Mouse (Mus musculus) kidney, embryonic 16.5 days (tissue): Measurements from ENCODE around the gene Mrpl35. TPM values are rescaled to one million over a fixed set of nuclear protein-coding genes. Genes with fewer than 3 reads are reported as not detected.

Source experiments
- ATAC-seq: fragments of 200-750 bp; cut with Nextera tagmentation; 2 replicates; pipeline ENCODE4 v1.8.0; 2017; ENCODE audit warnings: moderate TSS enrichment; ENCODE audit not compliant: low FRiP score, low TSS enrichment
- H3K27ac ChIP-seq: fragments of 300-500 bp; sonication (generic); 2 replicates; pipeline ENCODE4 v1.5.1; 2014; ENCODE audit warnings: low read length
- H3K27me3 ChIP-seq: fragments of 300-500 bp; sonication (generic); 2 replicates; pipeline ENCODE4 v1.6.1; 2014; ENCODE audit warnings: low read length, control low read depth, mixed read lengths; ENCODE audit not compliant: insufficient read depth
- H3K36me3 ChIP-seq: fragments of 300-500 bp; sonication (generic); 2 replicates; pipeline ENCODE4 v1.6.1; 2014; ENCODE audit warnings: low read length, control low read depth, mixed read lengths; ENCODE audit not compliant: insufficient read depth
- H3K4me1 ChIP-seq: fragments of 300-500 bp; sonication (generic); 2 replicates; pipeline ENCODE4 v1.6.1; 2014; ENCODE audit warnings: low read length, control low read depth, mixed read lengths; ENCODE audit not compliant: insufficient read depth
- H3K4me2 ChIP-seq: fragments of 300-500 bp; sonication (generic); replicated peaks from 2 replicates; pipeline ENCODE4 v1.6.1; 2014; ENCODE audit warnings: low read depth, low read length
- H3K4me3 ChIP-seq: fragments of 300-500 bp; sonication (generic); 2 replicates; pipeline ENCODE4 v1.5.1; 2014; ENCODE audit warnings: mild to moderate bottlenecking, low read length
- H3K9ac ChIP-seq: fragments of 300-500 bp; sonication (generic); replicated peaks from 2 replicates; pipeline ENCODE4 v1.6.1; 2014; ENCODE audit warnings: low read length
- H3K9me3 ChIP-seq: fragments of 300-500 bp; sonication (generic); 2 replicates; pipeline ENCODE4 v1.6.1; 2016; ENCODE audit warnings: low read length, control low read depth
- WGBS: fragments of 180-500 bp; shearing (Covaris S2); extraction: QIAGEN DNeasy Blood & Tissue Kit; methylation state at CpG from one replicate; pipeline ENCODE4 v1.1.7; 2014; 5-methylcytosine and 5-hydroxymethylcytosine counted together
- polyA plus RNA-seq: library from polyadenylated mRNA; unstranded; fragments of >200 nt; fragmentation: Nextera tagmentation; extraction: Ambion mirVana; gene quantifications from 2 replicates; pipeline ENCODE4 v1.2.1, GENCODE M21; 2015

Mrpl35 gene
- polyA plus RNA-seq, 1 experiment from 2014 or later = 70.7 TPM

DNA sequence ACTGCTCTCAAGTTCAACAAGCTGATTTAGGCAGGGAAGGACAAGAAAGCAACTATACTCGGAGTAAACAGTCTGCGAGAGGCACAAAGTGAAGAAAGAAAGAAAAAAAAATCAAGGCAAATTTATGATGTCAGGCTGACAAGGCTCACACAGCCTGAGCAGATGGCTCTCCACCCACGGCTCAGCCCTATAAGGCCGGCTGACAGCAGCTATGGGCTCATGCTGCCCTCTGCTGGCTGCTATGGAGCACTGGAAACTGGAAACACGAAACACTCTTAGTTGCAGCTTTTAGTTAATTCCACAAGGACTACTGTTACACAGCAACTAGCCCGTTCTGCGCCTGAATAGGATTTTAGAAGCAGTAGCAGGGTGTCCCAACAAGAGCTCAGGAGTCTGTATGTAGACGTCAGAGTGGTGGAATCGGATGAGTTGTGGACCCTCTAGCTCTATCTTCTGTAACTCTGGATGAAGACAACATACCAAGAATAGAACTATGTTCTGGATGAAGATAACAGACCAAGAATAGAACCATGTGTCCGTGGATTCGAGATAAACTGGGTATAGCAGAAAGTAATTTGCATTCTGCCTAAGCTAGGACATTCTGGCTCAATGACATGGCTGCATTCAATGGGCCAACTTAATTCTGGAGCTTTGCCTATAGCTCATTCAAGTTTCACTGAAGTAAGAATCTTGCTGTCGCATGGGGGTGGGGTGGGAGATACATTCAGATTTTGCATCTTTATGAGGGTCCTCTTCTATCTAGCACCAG, 22.5 kb downstream of the Mrpl35 start:
- Histone ChIP-seq H3K9ac (0 out of 2 replicates have a peak overlapping the region, but pooled peaks have one; percentile 14), H3K4me3 (no peak overlapping the region), H3K27me3 (no peaks in the 10 kb centered on the region), H3K9me3 (no peaks in the 10 kb centered on the region), H3K36me3 (no peaks in the 10 kb centered on the region), H3K4me1 (no peaks in the 10 kb centered on the region), H3K27ac (no peak overlapping the region), H3K4me2 (no peak overlapping the region)
- ATAC-seq = peak; percentile 92
- WGBS = 26% methylated on average over 12 of the region's 12 CpGs

DNA sequence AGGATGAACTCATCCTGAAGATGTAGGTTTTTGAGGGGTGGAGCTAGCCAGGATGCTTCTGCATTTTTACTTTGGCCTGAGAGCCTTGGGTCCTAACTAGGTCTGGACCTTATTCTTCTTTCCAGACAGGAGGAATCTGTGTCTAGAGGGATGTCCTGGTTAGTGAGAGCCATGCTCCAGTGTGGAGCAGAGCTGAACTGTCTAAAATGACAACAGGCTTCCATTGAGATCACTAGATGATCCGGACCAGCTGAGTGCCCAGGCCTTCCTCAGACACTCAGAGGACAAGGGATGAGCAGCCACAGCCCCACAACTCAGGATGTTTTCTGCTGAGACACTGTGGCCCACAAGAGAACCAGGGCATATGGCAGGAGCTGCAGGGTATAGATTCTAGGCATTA, 23.2 kb downstream of the Mrpl35 start:
- Histone ChIP-seq H3K27me3 (no peaks in the 10 kb centered on the region), H3K4me3 (no peak overlapping the region), H3K4me1 (no peaks in the 10 kb centered on the region), H3K36me3 (no peaks in the 10 kb centered on the region), H3K27ac (no peak overlapping the region), H3K9me3 (no peaks in the 10 kb centered on the region), H3K9ac (0 out of 2 replicates have a peak overlapping the region, but pooled peaks have one; percentile 14), H3K4me2 (no peak overlapping the region)
- 93% methylated on average over 1 of the region's 1 CpGs for WGBS
- no peak for ATAC-seq

DNA sequence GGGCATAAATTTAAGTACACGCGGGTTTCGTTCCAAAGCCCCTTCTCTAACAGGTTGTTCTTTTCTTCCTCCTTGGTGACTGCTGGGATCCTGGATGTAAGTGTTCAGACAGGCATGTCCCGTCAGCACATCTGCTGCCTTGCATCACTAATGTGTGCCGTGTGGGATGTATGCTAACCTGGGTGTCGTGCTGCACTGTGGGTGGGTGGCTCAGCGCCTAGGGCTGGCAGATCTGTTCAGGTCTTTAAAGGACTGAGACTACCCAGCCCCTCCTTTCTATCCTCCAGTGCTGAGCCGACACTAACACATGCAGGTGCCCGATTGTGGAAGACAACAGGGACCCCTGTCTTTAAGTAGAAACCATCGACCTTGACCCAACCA, 25.1 kb downstream of the Mrpl35 start:
- 68% methylated on average over 10 of the region's 10 CpGs for WGBS
- Histone ChIP-seq H3K27ac (no peak overlapping the region), H3K36me3 (no peaks in the 10 kb centered on the region), H3K4me1 (no peaks in the 10 kb centered on the region), H3K4me3 (no peak overlapping the region), H3K9me3 (no peaks in the 10 kb centered on the region), H3K4me2 (no peak overlapping the region), H3K9ac (no peak overlapping the region), H3K27me3 (no peaks in the 10 kb centered on the region)
- ATAC-seq = no peak

DNA sequence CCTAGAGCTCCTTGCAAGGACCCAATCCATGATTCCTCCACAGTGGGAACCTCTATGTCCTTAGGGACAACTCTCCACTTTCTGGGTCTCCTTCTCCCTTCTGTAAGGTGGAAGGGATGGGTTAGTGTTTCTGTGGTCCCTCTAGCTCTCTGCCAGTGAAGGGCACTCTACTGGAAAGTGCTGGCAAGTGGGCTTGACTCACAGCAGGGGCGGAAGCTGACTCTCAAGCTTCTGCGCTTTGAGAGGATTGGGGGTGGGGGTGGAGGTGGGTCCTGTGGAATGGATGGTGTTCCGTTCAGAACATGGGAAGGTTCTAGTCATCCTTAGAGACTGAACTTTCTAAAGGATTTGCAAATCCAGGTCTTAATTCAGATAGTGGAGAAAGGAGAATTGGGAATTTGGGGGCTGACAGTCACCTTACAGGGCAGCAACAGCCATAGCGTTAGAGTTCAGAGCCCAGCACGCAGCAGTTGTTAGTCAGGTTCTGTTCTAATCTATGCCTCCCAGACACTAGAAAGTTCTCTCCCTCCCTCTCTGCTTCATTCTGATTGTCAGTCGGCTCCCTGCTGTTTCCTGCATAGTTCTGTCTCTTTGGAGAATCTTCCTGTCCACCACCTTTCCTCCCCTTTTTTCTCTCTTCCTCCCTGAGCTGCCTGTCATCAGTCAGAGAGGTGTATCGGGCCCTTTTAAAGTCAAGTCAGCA, 25.6 kb downstream of the Mrpl35 start:
- H3K4me2 ChIP-seq = no peak overlapping the region
- 54% methylated on average over 7 of the region's 7 CpGs for WGBS
- ATAC-seq = no peak
- H3K36me3 ChIP-seq = no peaks in the 10 kb centered on the region
- H3K9ac ChIP-seq = no peak overlapping the region
- no peak overlapping the region for H3K27ac ChIP-seq
- H3K27me3 ChIP-seq = no peaks in the 10 kb centered on the region
- H3K9me3 ChIP-seq = no peaks in the 10 kb centered on the region
- H3K4me3 ChIP-seq = no peak overlapping the region
- no peaks in the 10 kb centered on the region for H3K4me1 ChIP-seq

DNA sequence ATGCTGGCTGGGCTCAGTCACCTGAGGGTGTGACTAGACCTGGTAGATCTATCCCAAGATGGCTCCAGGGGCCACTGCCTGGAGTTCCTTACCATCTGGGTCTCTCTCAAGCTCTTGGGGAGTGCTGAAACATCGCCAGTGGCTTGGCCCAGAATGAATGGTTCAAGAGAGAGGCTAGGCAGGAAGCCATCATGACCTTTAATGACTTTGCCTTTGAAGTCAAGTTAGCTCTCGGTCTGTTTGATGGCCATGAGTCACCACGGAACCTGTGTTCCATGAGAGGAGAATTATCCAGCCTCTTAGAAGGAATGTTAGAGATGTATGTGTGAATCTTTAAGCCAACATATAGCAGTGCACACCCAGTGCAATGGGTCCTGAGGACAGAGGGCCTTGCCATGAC, 27.4 kb downstream of the Mrpl35 start:
- no peaks in the 10 kb centered on the region for H3K27me3 ChIP-seq
- no peak for ATAC-seq
- 39% methylated on average over 3 of the region's 3 CpGs for WGBS
- no peak overlapping the region for H3K9ac ChIP-seq
- H3K4me3 ChIP-seq = no peak overlapping the region
- no peaks in the 10 kb centered on the region for H3K9me3 ChIP-seq
- no peaks in the 10 kb centered on the region for H3K4me1 ChIP-seq
- no peaks in the 10 kb centered on the region for H3K36me3 ChIP-seq
- H3K27ac ChIP-seq = no peak overlapping the region
- no peak overlapping the region for H3K4me2 ChIP-seq

DNA sequence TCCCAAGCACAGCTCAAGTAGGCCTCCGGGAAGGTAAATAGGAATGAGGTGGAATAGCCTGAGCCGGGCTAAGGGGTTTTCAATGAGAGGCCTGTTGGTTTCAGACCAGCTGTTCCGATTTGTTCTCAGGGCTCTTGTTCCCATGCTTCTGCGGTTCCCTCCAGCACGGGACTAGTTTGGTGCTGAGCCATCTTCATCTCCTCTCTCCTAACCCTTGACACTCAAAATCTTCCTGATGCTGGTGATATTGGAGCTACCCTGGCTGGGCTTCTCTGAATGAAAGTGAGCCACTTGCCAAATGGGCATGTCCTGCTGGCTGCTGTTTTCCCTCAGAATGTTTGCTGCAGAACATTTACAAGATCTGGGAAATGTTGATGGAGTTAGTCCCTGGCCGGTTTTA, 35.0 kb downstream of the Mrpl35 start:
- no peaks in the 10 kb centered on the region for H3K9me3 ChIP-seq
- H3K9ac ChIP-seq = no peak overlapping the region
- H3K27ac ChIP-seq = no peak overlapping the region
- H3K4me1 ChIP-seq = no peaks in the 10 kb centered on the region
- H3K4me2 ChIP-seq = no peak overlapping the region
- H3K4me3 ChIP-seq = no peak overlapping the region
- H3K27me3 ChIP-seq = no peaks in the 10 kb centered on the region
- no peaks in the 10 kb centered on the region for H3K36me3 ChIP-seq
- 83% methylated on average over 6 of the region's 6 CpGs for WGBS
- ATAC-seq = no peak

DNA sequence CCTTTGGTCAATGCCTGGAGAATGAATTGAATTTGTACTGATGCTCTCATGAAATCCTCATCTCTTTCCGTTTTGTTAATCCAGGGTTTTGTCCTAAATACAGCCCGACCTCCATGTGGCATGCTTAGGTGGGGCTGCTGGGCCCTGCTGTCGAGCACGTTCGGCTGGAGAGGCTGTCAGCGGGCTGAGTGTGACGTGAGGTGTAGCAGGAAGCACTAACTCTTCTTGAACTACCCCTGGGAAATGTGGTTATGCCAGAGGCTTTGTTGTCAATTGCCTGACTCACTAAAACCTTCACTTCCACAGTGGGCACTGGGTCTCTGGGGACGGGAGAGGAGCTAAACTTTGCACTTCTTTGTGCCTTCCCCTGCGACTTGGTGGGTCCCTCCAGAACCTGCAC, 38.4 kb downstream of the Mrpl35 start:
- Histone ChIP-seq H3K9me3 (no peaks in the 10 kb centered on the region), H3K36me3 (no peaks in the 10 kb centered on the region), H3K27me3 (no peaks in the 10 kb centered on the region), H3K27ac (no peak overlapping the region), H3K4me3 (no peak overlapping the region), H3K9ac (no peak overlapping the region), H3K4me2 (no peak overlapping the region), H3K4me1 (no peaks in the 10 kb centered on the region)
- 47% methylated on average over 9 of the region's 9 CpGs for WGBS
- ATAC-seq = no peak

DNA sequence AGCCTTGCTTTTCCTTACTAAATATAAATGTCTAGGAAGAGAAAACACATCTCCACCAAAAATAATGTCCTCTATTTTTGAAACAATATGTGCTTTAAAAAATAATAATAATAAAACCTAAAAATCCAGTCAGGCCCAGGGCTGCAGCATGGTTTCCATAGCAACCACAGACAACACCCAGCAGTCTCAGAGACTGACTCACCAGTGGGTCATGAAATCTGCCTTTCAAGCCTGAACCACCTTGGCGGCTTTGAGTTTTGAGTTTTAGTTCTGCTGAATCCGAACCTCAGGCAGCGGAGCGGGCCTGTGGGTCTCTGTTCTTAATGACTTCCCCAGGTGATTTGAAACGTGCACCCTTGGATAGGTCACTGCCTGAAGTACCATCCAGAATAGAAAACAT, 43.6 kb downstream of the Mrpl35 start:
- no peak overlapping the region for H3K4me3 ChIP-seq
- 86% methylated on average over 5 of the region's 5 CpGs for WGBS
- no peaks in the 10 kb centered on the region for H3K4me1 ChIP-seq
- no peak overlapping the region for H3K4me2 ChIP-seq
- no peaks in the 10 kb centered on the region for H3K27me3 ChIP-seq
- no peak for ATAC-seq
- no peak overlapping the region for H3K27ac ChIP-seq
- no peaks in the 10 kb centered on the region for H3K9me3 ChIP-seq
- H3K9ac ChIP-seq = no peak overlapping the region
- H3K36me3 ChIP-seq = no peaks in the 10 kb centered on the region

DNA sequence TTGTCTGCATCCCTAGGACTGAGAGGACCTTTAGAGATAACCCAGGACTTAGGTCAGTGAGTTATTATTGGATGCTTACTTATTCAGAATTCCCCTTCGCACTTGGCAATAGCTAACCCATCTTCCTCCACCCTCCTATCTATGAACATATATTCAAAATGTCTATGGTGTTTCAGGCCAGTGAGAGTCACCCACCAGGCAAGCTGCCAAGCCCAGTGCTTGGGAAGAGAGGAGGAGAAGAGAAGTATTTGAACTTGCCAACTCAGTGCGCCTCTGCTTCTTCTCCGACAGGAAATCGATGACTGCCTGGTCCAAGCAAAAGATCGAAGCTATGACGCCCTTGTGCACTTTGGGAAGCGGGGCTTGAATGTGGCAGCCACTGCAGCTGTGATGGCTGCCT, 46.3 kb downstream of the Mrpl35 start:
- no peaks in the 10 kb centered on the region for H3K36me3 ChIP-seq
- H3K4me2 ChIP-seq = no peak overlapping the region
- no peaks in the 10 kb centered on the region for H3K27me3 ChIP-seq
- H3K4me1 ChIP-seq = no peaks in the 10 kb centered on the region
- H3K27ac ChIP-seq = no peak overlapping the region
- 90% methylated on average over 7 of the region's 7 CpGs for WGBS
- no peaks in the 10 kb centered on the region for H3K9me3 ChIP-seq
- no peak for ATAC-seq
- H3K4me3 ChIP-seq = no peak overlapping the region
- no peak overlapping the region for H3K9ac ChIP-seq

DNA sequence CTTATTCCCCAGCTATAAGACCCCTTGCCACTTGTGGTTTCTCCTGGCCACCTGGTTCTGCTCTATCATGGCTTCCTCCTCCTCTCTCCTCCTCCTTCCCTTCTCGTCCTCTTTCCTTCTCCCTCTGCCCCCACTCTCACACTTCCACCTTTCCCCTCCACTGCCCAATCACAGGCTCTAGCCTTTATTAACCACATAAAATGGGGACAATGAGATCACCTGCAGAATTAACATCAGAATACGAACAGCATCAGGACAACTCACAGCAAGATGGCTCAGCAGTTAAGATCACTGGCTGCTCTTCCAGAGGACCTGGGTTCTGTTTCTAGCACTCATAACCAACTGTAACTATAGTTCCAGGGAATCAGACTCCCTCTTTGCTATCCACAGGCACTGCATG, 46.9 kb downstream of the Mrpl35 start:
- no peaks in the 10 kb centered on the region for H3K9me3 ChIP-seq

More for the DNA sequence above, 46.9 kb downstream of the Mrpl35 start:
- H3K36me3 ChIP-seq = no peaks in the 10 kb centered on the region
- H3K4me1 ChIP-seq = no peaks in the 10 kb centered on the region
- H3K4me3 ChIP-seq = no peak overlapping the region
- no peak for ATAC-seq
- H3K9ac ChIP-seq = no peak overlapping the region
- no peaks in the 10 kb centered on the region for H3K27me3 ChIP-seq
- 71% methylated on average over 2 of the region's 2 CpGs for WGBS
- H3K27ac ChIP-seq = no peak overlapping the region
- H3K4me2 ChIP-seq = no peak overlapping the region
